Mouse (Mus musculus) forebrain, embryonic 13.5 days (tissue): ENCODE data around the gene Ubc. TPM values are rescaled to one million over a fixed set of nuclear protein-coding genes. Genes with fewer than 3 reads are reported as not detected.
"Not testable (repeated sequence)": the region's sequence is repeated elsewhere in the genome, so short reads cannot be mapped to it uniquely, and the experiment has no call there.

Source experiments
- ATAC-seq: fragments of 200-750 bp; cut with Nextera tagmentation; 2 replicates; pipeline ENCODE4 v1.8.0; 2017
- H3K27ac ChIP-seq: fragments of 300-500 bp; sonication (generic); 2 replicates; pipeline ENCODE4 v1.5.1; 2015; ENCODE audit warnings: inconsistent platforms, mild to moderate bottlenecking, moderate library complexity
- H3K27me3 ChIP-seq: fragments of 300-500 bp; sonication (generic); 2 replicates; pipeline ENCODE4 v1.6.1; 2015; ENCODE audit warnings: mild to moderate bottlenecking, inconsistent platforms
- H3K36me3 ChIP-seq: fragments of 300-500 bp; sonication (generic); 2 replicates; pipeline ENCODE4 v1.6.1; 2015; ENCODE audit warnings: mild to moderate bottlenecking, inconsistent platforms; ENCODE audit not compliant: poor library complexity, severe bottlenecking
- H3K4me1 ChIP-seq: fragments of 300-500 bp; sonication (generic); 2 replicates; pipeline ENCODE4 v1.6.1; 2015; ENCODE audit warnings: inconsistent platforms
- H3K4me2 ChIP-seq: fragments of 300-500 bp; sonication (generic); 2 replicates; pipeline ENCODE4 v1.6.1; 2015; ENCODE audit warnings: inconsistent platforms, mild to moderate bottlenecking, moderate library complexity
- H3K4me3 ChIP-seq: fragments of 300-500 bp; sonication (generic); 2 replicates; pipeline ENCODE4 v1.5.1; 2015; ENCODE audit warnings: mild to moderate bottlenecking, inconsistent platforms
- H3K9ac ChIP-seq: fragments of 300-500 bp; sonication (generic); 2 replicates; pipeline ENCODE4 v1.6.1; 2015; ENCODE audit warnings: mild to moderate bottlenecking, inconsistent platforms
- H3K9me3 ChIP-seq: fragments of 300-500 bp; sonication (generic); replicated peaks from 2 replicates; pipeline ENCODE4 v1.6.1; 2016; ENCODE audit warnings: inconsistent platforms
- WGBS: fragments of 180-500 bp; shearing (Covaris S2); methylation state at CpG from one replicate; pipeline ENCODE4 v1.1.7; 2015; 5-methylcytosine and 5-hydroxymethylcytosine counted together
- polyA plus RNA-seq: library from polyadenylated mRNA; unstranded; fragments of >200 nt; fragmentation: Nextera tagmentation; extraction: Ambion mirVana; gene quantifications from 2 replicates; pipeline ENCODE4 v1.2.1, GENCODE M21; 2015

The Ubc gene
- polyA plus RNA-seq, 1 experiment from 2014 or later = 1,082 TPM

DNA sequence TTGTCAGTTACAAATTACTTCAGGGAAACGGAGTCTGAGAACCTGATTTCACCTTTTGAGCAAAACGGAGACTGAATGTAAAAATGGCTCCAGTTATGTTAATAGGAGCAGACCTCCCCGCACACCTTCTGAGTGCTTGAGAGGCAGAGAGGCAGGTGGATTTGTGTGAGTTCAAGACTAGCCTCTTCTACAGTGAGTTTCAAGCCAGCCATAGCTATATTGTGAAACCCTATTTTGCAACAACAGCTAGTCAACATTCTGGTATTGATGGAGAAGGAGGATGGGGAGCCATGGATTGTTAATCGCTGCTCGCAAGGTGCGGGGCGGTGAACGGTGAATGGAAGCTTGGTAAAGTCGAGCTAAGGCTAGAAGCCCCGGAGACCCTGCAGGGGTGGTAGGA, 12.5 kb upstream of the Ubc start:
- no peak for ATAC-seq
- no peaks in the 10 kb centered on the region for H3K36me3 ChIP-seq
- WGBS = 55% methylated on average over 10 of the region's 10 CpGs
- H3K4me2 ChIP-seq = no peak overlapping the region
- H3K27ac ChIP-seq = no peak overlapping the region
- H3K27me3 ChIP-seq = no peaks in the 10 kb centered on the region
- H3K9ac ChIP-seq = no peak overlapping the region
- no peak overlapping the region for H3K4me3 ChIP-seq
- peaks cover 8% of the 10 kb centered on the region for H3K4me1 ChIP-seq
- H3K9me3 ChIP-seq = no peaks in the 10 kb centered on the region

DNA sequence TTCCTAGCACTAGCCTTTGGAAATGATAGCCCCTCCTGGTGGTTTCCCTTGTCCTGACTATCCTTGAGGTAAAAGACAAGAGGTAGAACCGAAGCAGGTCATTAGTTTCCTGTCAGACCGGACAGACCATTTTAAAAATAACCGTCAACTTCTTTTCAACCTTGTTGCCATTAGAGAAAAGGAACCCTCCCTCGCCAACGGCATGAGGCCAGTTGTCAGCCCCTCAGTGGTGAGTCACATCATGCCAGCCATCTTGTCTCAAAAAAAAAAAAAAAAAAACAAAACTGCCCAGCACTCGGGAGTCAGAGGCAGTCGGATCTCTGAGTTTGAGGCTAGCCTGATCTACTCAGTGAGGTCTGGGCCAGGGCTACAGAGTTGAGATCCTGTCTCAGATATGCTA, 10.9 kb upstream of the Ubc start:
- Histone ChIP-seq H3K4me3 (no peak overlapping the region), H3K36me3 (no peaks in the 10 kb centered on the region), H3K27me3 (no peaks in the 10 kb centered on the region), H3K4me2 (no peak overlapping the region), H3K4me1 (no peaks in the 10 kb centered on the region), H3K9ac (no peak overlapping the region), H3K9me3 (no peaks in the 10 kb centered on the region), H3K27ac (no peak overlapping the region)
- ATAC-seq = no peak
- WGBS = 65% methylated on average over 7 of the region's 7 CpGs

DNA sequence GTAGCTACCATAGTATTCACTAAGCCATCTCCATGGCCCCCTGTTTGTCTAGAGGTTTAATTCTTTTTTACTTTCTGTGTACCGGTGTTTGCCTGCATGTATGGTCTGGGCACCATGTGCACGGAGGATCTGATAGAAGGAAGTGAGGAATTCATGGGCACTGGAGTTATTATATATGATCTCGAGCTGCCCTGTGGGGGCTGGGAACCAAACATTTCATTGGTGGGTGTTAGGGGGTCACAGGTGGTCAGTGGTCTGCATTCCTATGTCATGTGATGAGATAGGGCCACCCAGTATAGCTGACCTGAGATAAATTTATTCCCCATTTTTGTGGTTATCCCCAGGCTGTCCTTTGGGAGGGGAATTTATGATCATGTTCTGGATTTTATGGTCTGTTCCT, 5.0 kb upstream of the Ubc start:
- Histone ChIP-seq H3K9me3 (no peaks in the 10 kb centered on the region), H3K27ac (peak overlapping the region; percentile 100), H3K9ac (no peak overlapping the region; the same call in 1 of the 2 replicates), H3K27me3 (no peaks in the 10 kb centered on the region), H3K36me3 (no peaks in the 10 kb centered on the region), H3K4me1 (peaks cover 33% of the 10 kb centered on the region), H3K4me3 (peak overlapping the region; percentile 34), H3K4me2 (peak overlapping the region; percentile 67)
- 44% methylated on average over 3 of the region's 3 CpGs for WGBS
- no peak for ATAC-seq

DNA sequence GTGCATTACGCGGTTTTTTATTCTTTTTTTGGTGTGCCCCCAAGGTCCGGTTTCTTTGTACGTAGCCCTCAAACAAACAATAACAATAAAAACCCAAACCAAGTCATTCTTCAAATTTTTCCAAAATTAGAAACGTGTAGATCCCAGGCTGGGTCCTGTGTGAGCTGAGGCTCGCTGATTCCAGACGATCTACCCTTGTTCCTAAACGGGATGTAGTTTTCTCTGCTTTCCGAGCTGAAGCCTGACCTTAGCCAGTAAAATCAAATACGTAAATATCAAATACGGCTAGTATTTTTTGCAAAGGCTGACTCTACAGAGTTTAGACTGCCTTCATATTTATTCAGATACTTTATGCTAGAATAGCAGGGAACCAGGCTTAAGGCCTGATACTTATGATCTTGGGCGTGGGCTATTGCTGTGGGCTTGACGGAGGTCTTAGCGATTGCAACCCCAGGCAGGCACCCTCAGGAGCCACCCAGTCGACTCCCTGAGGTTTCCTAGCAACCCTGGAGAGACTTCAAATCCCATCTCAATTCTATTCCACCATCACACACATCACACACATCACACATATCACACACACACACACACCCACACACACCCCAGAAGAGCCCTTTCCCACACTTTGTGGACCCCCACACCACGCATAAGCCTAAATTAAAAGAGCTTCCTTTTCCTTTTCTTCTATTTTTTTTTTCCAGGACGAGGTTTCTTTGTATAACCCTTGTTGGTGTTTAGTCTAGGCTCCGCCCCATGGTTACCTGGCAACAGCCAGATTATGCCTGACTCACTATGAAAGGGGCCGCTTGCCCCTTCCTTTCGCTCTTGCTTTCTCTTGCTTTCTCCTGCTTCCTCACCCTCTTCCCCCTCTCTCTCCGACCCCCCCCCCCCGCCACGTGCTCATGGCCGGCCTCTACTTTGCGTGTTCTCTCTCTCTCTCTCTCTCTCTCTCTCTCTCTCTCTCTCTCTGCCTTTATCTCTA, 3.9 kb upstream of the Ubc start:
- ATAC-seq = peak; percentile 78
- H3K4me2 ChIP-seq = peak overlapping the region; percentile 67
- WGBS = 5% methylated on average over 20 of the region's 25 CpGs
- H3K9ac ChIP-seq = peak overlapping the region; percentile 66
- no peaks in the 10 kb centered on the region for H3K27me3 ChIP-seq
- peaks cover 34% of the 10 kb centered on the region for H3K4me1 ChIP-seq
- H3K4me3 ChIP-seq = peak overlapping the region; percentile 34
- H3K9me3 ChIP-seq = no peaks in the 10 kb centered on the region
- no peaks in the 10 kb centered on the region for H3K36me3 ChIP-seq
- peak overlapping the region; percentile 100 for H3K27ac ChIP-seq

GRCm38 (mm10) chr5:125392977-125393621, 3.1 kb upstream of the Ubc start:
- H3K27me3 ChIP-seq = no peaks in the 10 kb centered on the region
- H3K9me3 ChIP-seq = no peaks in the 10 kb centered on the region
- peak overlapping the region; percentile 34 for H3K4me3 ChIP-seq
- peak overlapping the region; percentile 66 for H3K9ac ChIP-seq
- under 1% methylated on average over 20 of the region's 20 CpGs for WGBS
- H3K4me1 ChIP-seq = peaks cover 40% of the 10 kb centered on the region
- H3K36me3 ChIP-seq = 0 out of 2 replicates have a peak, but pooled peaks cover 4% of the 10 kb centered on the region
- H3K4me2 ChIP-seq = peak overlapping the region; percentile 67
- H3K27ac ChIP-seq = peak overlapping the region; percentile 100
- peak; percentile 92 for ATAC-seq

DNA sequence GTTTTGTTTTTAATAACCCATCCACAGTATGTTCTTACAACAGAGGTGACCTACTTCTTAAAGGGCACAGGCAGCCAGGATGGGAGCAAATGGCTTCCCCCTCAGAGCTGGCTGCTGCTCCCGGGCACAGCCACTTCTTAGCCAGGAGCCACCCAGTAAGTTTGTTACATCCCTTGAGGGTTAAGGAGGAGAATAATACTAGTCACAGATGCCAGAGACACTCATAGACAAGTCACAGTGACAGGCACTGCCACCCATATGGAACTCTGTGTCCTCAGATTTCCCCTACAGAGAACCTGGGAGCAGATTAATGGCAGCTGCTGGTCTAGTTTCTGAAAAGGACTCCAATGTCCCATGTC, 2.6 kb upstream of the Ubc start:
- Histone ChIP-seq H3K4me2 (peak overlapping the region; percentile 67), H3K4me1 (peaks cover 41% of the 10 kb centered on the region), H3K27ac (peak overlapping the region; percentile 100), H3K27me3 (no peaks in the 10 kb centered on the region), H3K36me3 (0 out of 2 replicates have a peak, but pooled peaks cover 4% of the 10 kb centered on the region), H3K9ac (peak overlapping the region; percentile 45), H3K9me3 (no peaks in the 10 kb centered on the region), H3K4me3 (peak overlapping the region; percentile 34; the same call in 1 of the 2 replicates)
- peak; percentile 1; the same call in 1 of the 2 replicates for ATAC-seq
- WGBS = 23% methylated on average over 1 of the region's 1 CpGs

- H3K4me1 ChIP-seq = peaks cover 41% of the 10 kb centered on the region
- 100% methylated on average over 4 of the region's 4 CpGs for WGBS
- H3K9ac ChIP-seq, H3K9me3 ChIP-seq, H3K4me2 ChIP-seq, H3K27me3 ChIP-seq, H3K4me3 ChIP-seq, H3K36me3 ChIP-seq, ATAC-seq: not testable (repeated sequence)
- H3K27ac ChIP-seq = peak overlapping the region; percentile 100
These were observed 2.2 kb upstream of the Ubc start for GRCm38 (mm10) chr5:125392176-125392575.

GRCm38 (mm10) chr5:125391609-125392008, 1.6 kb upstream of the Ubc start:
- Histone ChIP-seq H3K4me2 (no peak overlapping the region), H3K4me1 (peaks cover 41% of the 10 kb centered on the region), H3K27me3 (no peaks in the 10 kb centered on the region), H3K9me3 (no peaks in the 10 kb centered on the region), H3K36me3 (0 out of 2 replicates have a peak, but pooled peaks cover 4% of the 10 kb centered on the region), H3K27ac (no peak overlapping the region; the same call in 1 of the 2 replicates), H3K9ac (no peak overlapping the region), H3K4me3 (no peak overlapping the region)
- WGBS = 90% methylated on average over 5 of the region's 5 CpGs
- no peak for ATAC-seq

DNA sequence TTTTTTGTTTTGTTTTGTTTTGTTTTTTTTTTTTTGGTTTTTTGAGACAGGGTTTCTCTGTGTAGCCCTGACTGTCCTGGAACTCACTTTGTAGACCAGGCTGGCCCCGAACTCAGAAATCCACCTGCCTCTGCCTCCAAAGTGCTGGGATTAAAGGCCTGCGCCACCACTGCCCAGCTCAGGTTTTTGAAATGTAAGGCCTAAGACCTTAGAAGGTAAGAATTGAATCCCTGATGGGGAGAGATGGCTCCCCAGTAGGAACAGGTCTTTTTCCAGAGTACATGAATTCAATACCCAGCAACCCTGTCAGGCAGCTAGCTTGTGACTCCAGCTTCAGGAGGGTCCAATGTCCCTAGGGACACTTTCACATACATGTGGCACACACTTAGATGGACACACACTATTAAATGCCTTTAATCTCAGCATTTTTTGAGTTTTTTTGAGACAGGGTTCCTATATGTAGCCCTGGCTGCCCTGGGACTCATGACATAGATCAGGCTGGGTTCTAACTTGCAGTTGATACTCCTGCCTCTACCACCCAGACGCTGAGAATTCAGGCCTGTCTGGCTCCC, 990 bp upstream of the Ubc start:
- WGBS = 96% methylated on average over 3 of the region's 3 CpGs
- H3K36me3 ChIP-seq = peaks cover 5% of the 10 kb centered on the region
- no peak overlapping the region for H3K9ac ChIP-seq
- H3K4me3 ChIP-seq = no peak overlapping the region
- no peak for ATAC-seq
- H3K4me1 ChIP-seq = peaks cover 42% of the 10 kb centered on the region
- H3K9me3 ChIP-seq = no peaks in the 10 kb centered on the region
- no peaks in the 10 kb centered on the region for H3K27me3 ChIP-seq
- no peak overlapping the region for H3K4me2 ChIP-seq
- peak overlapping the region; percentile 94; the same call in 1 of the 2 replicates for H3K27ac ChIP-seq

GRCm38 (mm10) chr5:125389131-125389578, 847 bp downstream of the Ubc start, which contains the start of gene Gm10382:
TSS of gene Gm10382 (plus strand) at chr5:125389322.
- Histone ChIP-seq H3K9me3 (no peaks in the 10 kb centered on the region), H3K4me3 (peak within 1 kb of the TSS; percentile 99), H3K4me2 (peak within 1 kb of the TSS; percentile 99), H3K36me3 (peaks cover 22% of the 10 kb centered on the region), H3K27ac (peak within 1 kb of the TSS; percentile 94), H3K27me3 (no peaks in the 10 kb centered on the region), H3K9ac (peak within 1 kb of the TSS; percentile 98), H3K4me1 (peaks cover 47% of the 10 kb centered on the region)
- 1% methylated on average over 41 of the region's 41 CpGs for WGBS
- ATAC-seq = peak; percentile 34

GRCm38 (mm10) chr5:125388358-125389092, 1.5 kb downstream of the Ubc start:
- Histone ChIP-seq H3K4me3 (peak overlapping the region; percentile 99), H3K9me3 (no peaks in the 10 kb centered on the region), H3K27ac (no peak overlapping the region; the same call in 1 of the 2 replicates), H3K4me1 (peaks cover 44% of the 10 kb centered on the region), H3K9ac (peak overlapping the region; percentile 98), H3K27me3 (no peaks in the 10 kb centered on the region), H3K36me3 (peaks cover 23% of the 10 kb centered on the region), H3K4me2 (peak overlapping the region; percentile 99)
- ATAC-seq = no peak
- WGBS = 28% methylated on average over 13 of the region's 13 CpGs
